Mouse (Mus musculus) gastrocnemius, postnatal 4 days (tissue): ENCODE measurements at regions not wholly inside any gene's neighbourhood (a gene's known extent, or its start where the extent isn't known, plus 50 kb on each side); places are given as distances from the start of the nearest gene placed in this dataset.
"Not testable (repeated sequence)": the region's sequence is repeated elsewhere in the genome, so short reads cannot be mapped to it uniquely, and the experiment has no call there.

Experiments used
- DNase-seq, 2 experiments: peaks; one replicate each; pipeline ENCODE4 v3.0.0; 2021 to 2022; ENCODE audit warnings: low spot score in 2 of 2, mixed read lengths in 2 of 2

DNA sequence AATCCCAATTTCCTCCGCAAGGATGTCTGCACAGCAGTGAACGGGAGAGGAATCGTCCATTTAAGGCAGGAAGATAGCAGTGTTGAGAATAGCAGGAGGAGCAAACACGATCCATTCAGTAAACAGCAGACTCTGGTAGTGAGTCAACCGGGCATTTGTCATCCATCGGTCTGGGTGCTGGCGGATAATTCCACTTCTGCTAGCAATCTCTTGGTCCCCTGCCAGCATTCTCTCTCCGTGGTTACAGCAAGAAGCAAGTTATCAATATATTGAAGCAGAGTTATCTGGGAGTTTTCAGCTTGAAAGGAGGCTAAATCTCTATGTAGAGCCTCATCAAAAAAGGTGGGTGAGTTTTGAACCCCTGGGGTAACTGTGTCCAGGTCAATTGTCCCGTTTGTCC is 130.4 kb downstream of the Mtrr start:
- not testable (repeated sequence) for DNase-seq

DNA sequence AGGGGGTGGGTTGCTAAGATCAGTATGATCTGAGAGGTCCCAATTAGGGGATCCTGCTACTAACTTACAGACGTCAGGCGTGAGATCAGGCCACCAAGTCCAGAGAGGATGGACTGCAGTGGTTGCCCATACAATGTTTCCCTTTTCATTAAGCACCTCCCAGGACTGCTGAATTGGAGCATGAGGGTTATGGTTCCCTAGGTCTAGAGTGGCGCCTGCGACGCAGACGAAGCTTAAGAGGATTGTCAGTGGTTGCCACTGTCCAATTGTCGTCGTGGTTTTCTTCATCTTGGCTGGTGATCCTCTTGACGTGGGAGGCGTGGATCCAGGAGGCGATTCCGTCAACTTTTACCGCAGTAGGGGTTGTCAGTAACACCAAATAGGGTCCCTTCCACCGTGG is 137.6 kb downstream of the Mtrr start:
- DNase-seq: peak in 1 of 2 experiments; percentile 9
